Mouse (Mus musculus) olfactory bulb, adult 2 months (tissue): ENCODE measurements around the gene Vmn1r207-ps.
"Not testable (repeated sequence)": the region's sequence is repeated elsewhere in the genome, so short reads cannot be mapped to it uniquely, and the experiment has no call there.

Experiments used
- CTCF ChIP-seq: fragments of 200-500 bp; IDR thresholded peaks from 2 replicates; pipeline ENCODE4 v1.5.1; 2012; ENCODE audit warnings: low read depth, mild to moderate bottlenecking, low read length, moderate library complexity; ENCODE audit not compliant: insufficient read depth
- POLR2A ChIP-seq: fragments of 200-500 bp; IDR thresholded peaks from 2 replicates; pipeline ENCODE4 v1.6.1; 2012; ENCODE audit warnings: mild to moderate bottlenecking, low read depth, low read length, moderate library complexity; ENCODE audit not compliant: insufficient read depth

- TF ChIP-seq CTCF, POLR2A: not testable (repeated sequence)
These were observed 47.9 kb upstream of the Vmn1r207-ps start, which contains the start of gene Vmn1r208 for GRCm38 (mm10) chr13:22777300-22777699.
